Mouse (Mus musculus) embryonic fibroblast, embryonic 13.5 days (primary cell): ENCODE measurements around the gene Ccm2l.

ENCODE experiments used
- CTCF ChIP-seq: IDR thresholded peaks from 2 replicates; pipeline ENCODE4 v1.5.1; 2011; ENCODE audit warnings: mild to moderate bottlenecking, control low read depth, low read length, moderate library complexity, borderline replicate concordance; ENCODE audit not compliant: insufficient read depth
- POLR2A ChIP-seq: IDR thresholded peaks from 2 replicates; pipeline ENCODE4 v1.6.1; 2011; ENCODE audit warnings: low read depth, mild to moderate bottlenecking, control low read depth, low read length, moderate library complexity

DNA sequence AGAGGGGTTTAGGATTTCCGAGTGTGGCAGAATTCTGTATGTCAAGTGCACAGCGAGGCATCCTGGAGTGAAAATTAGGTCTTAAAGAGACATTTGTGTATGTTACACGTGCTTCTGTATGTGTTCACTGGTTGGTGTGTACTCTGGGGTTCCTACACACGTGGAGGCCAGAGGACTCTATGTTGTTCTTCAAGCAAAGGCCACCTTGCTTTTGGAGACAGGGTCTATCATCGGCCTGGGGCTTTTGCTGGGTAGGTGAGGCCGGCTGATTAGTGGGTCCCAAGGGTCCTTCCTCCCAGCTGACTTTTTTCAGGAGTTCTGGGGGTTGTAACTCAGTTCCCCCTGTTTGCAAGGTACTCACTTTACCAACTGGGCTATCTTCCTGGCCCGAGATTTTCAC is 43.8 kb downstream of the Ccm2l start:
- no peak for TF ChIP-seq CTCF
- no peak for TF ChIP-seq POLR2A
